Mouse (Mus musculus) small intestine, adult 2 months (tissue): ENCODE measurements at regions not wholly inside any gene's neighbourhood (a gene's known extent, or its start where the extent isn't known, plus 50 kb on each side); places are given as distances from the start of the nearest gene placed in this dataset.

Experiments
- CTCF ChIP-seq: fragments of 200-500 bp; IDR thresholded peaks from 2 replicates; pipeline ENCODE4 v1.5.1; 2012; ENCODE audit warnings: low read depth, mild to moderate bottlenecking, control low read depth, inconsistent platforms, low read length, moderate library complexity, mixed read lengths; ENCODE audit not compliant: insufficient replicate concordance, insufficient read length; ENCODE audit errors: extremely low read depth
- POLR2A ChIP-seq: fragments of 200-500 bp; IDR thresholded peaks from 2 replicates; pipeline ENCODE4 v1.6.1; 2012; ENCODE audit warnings: low read depth, mild to moderate bottlenecking, control low read depth, inconsistent platforms, low read length, moderate library complexity

- no peak for TF ChIP-seq CTCF
- no peak for TF ChIP-seq POLR2A
These were observed 1977.0 kb upstream of the Lrrc6 start for GRCm38 (mm10) chr15:68477745-68478144.
